ENCODE assay signal across 16 mouse cellular contexts in the genomic region with DNA sequence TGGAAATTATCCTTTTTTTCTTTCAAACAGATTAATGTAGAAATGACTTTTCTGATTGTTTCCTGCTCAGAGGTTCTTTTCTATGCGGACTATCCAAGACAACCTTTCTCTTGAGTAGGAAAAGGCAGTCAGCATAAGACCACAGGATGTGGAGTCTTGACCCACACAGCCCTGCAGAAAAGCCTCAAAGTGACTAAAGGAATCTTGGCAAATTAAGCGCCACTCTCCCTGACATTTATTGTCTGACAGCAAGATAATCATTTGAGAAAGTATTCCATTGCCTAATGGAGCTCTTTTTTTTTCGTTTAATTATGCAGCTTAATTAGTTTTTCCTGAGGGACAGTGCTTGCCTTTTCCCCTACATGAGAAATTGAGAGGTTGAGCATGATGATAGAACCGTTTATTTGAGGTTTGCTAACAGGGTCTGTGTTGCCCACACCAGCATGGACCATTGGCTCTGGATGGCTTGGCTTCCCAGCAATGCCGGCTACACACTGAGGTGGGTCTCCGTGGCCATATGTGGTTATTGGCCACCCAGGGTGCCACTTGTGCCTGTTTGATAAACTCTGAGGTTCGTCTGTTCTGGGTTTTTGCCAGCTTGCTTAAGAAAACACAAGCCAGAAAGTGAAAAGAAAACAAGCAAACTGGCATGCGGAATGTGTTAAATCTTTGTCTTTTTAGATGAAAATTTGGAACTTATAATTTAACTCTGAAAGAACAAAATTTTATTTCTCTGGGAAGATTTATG. TPM values are rescaled to one million over a fixed set of nuclear protein-coding genes. Genes with fewer than 3 reads are reported as not detected.
DNase-seq lines count a peak whose midpoint lies in the region; ATAC-seq and TF ChIP-seq lines count a peak whose summit lies in the region.
"Had no signal": no experiment of that assay in that cellular context is flagged by ENCODE, and none has a peak within 500 bp of the region (broad histone marks: within the 10 kb centered on the region; RNA-seq: fewer than 3 reads in every experiment).

No protein-coding gene starts in this region.

- DNase-seq in cerebellum, postnatal 14 days, result peak; percentile 26 to 50
- no peak for DNase-seq in cerebellum, adult 18-20 months
- peak; percentile 64 for DNase-seq in liver, adult 2 months (ENCODE audit: extremely low read depth, low read depth, low spot score)
- peak; percentile 12 for DNase-seq in limb, embryonic 14.5 days (ENCODE audit: low spot score)
- no peak for DNase-seq in frontal cortex, postnatal 25 days (ENCODE audit: low spot score in 2 of 2)
- no peak for DNase-seq in layer of hippocampus, adult 18-20 months (ENCODE audit: low spot score in 2 of 2)
- DNase-seq: B cell, adult 2 months; gastrocnemius, postnatal 14 days; layer of hippocampus, postnatal 36 days; lung, postnatal 36 days had no signal

- H3K9me3 ChIP-seq in liver, embryonic 12.5 days (replicated peaks), result no peaks in the 10 kb centered on the region
- H3K9me3 ChIP-seq in limb, embryonic 14.5 days (ENCODE audit: control insufficient read depth, low read length), result no peaks in the 10 kb centered on the region
- H3K9me3 ChIP-seq: heart, embryonic 12.5 days; kidney, embryonic 15.5 days had no signal

- no peak overlapping the region for H3K4me3 ChIP-seq in liver, adult 2 months (ENCODE audit: insufficient read depth, low read depth, low read length)
- H3K4me3 ChIP-seq in liver, embryonic 12.5 days, result no peak overlapping the region
- peak overlapping the region; percentile 36 for H3K4me3 ChIP-seq in brown adipose tissue, adult 24 weeks (ENCODE audit: insufficient read depth, low read depth, low read length)
- no peak overlapping the region for H3K4me3 ChIP-seq in limb, embryonic 14.5 days (replicated peaks; ENCODE audit: low read length)
- H3K4me3 ChIP-seq: heart, embryonic 12.5 days; kidney, embryonic 15.5 days had no signal

- TF ChIP-seq CTCF in liver, adult 2 months (IDR thresholded peaks at IDR 0.05; ENCODE audit: low read depth, low read length), result no peak

- ATAC-seq in liver, embryonic 12.5 days, result no peak
- no peak for ATAC-seq in limb, embryonic 14.5 days (ENCODE audit: low FRiP score, low read depth)
- ATAC-seq: activated CD4-positive, CD25-positive, alpha-beta regulatory T cell, adult 4 months had no signal

- peaks cover 6% of the 10 kb centered on the region; the same call in 1 of the 2 replicates for H3K79me2 ChIP-seq in liver, adult 2 months (ENCODE audit: control insufficient read depth, insufficient read depth, low read length)

- H3K4me1 ChIP-seq in liver, adult 2 months (ENCODE audit: control insufficient read depth, insufficient read depth, low read length), result peaks cover 2% of the 10 kb centered on the region
- H3K4me1 ChIP-seq in liver, embryonic 12.5 days, result 0 out of 2 replicates have a peak, but pooled peaks cover 3% of the 10 kb centered on the region
- H3K4me1 ChIP-seq in brown adipose tissue, adult 24 weeks (ENCODE audit: control insufficient read depth, insufficient read depth, insufficient read length, low read length), result 0 out of 2 replicates have a peak, but pooled peaks cover 2% of the 10 kb centered on the region
- peaks cover 8% of the 10 kb centered on the region; the same call in 1 of the 2 replicates for H3K4me1 ChIP-seq in limb, embryonic 14.5 days (ENCODE audit: control insufficient read depth, insufficient read depth, low read length)

- no peak overlapping the region for H3K4me2 ChIP-seq in liver, embryonic 12.5 days
- no peak overlapping the region for H3K4me2 ChIP-seq in limb, embryonic 14.5 days (replicated peaks; ENCODE audit: low read depth, low read length, severe bottlenecking)
- H3K4me2 ChIP-seq: heart, embryonic 12.5 days; kidney, embryonic 15.5 days; liver, embryonic 11.5 days had no signal

- H3K27ac ChIP-seq in liver, adult 2 months (replicated peaks; ENCODE audit: insufficient read depth, low read depth, low read length), result no peak overlapping the region
- no peak overlapping the region for H3K27ac ChIP-seq in liver, embryonic 12.5 days
- no peak overlapping the region for H3K27ac ChIP-seq in brown adipose tissue, adult 24 weeks (replicated peaks; ENCODE audit: low read depth, low read length)
- no peak overlapping the region for H3K27ac ChIP-seq in limb, embryonic 14.5 days (replicated peaks; ENCODE audit: low read depth, low read length)
- H3K27ac ChIP-seq: kidney, embryonic 15.5 days had no signal

- no peaks in the 10 kb centered on the region for H3K36me3 ChIP-seq in liver, adult 2 months (ENCODE audit: control insufficient read depth, insufficient read depth, low read length)
- H3K36me3 ChIP-seq in liver, embryonic 12.5 days, result no peaks in the 10 kb centered on the region
- no peaks in the 10 kb centered on the region for H3K36me3 ChIP-seq in limb, embryonic 14.5 days (ENCODE audit: control insufficient read depth, insufficient read depth, low read length)
- H3K36me3 ChIP-seq: heart, embryonic 12.5 days; kidney, embryonic 15.5 days had no signal

- no peak overlapping the region for H3K9ac ChIP-seq in liver, adult 2 months (ENCODE audit: low read depth, low read length)
- H3K9ac ChIP-seq in liver, embryonic 12.5 days, result no peak overlapping the region
- no peak overlapping the region for H3K9ac ChIP-seq in limb, embryonic 14.5 days (ENCODE audit: low read depth, low read length, severe bottlenecking)
- H3K9ac ChIP-seq: heart, embryonic 12.5 days; kidney, embryonic 15.5 days had no signal

- H3K27me3 ChIP-seq in liver, adult 2 months (ENCODE audit: control insufficient read depth, insufficient read depth, low read length), result no peaks in the 10 kb centered on the region
- H3K27me3 ChIP-seq in liver, embryonic 12.5 days (replicated peaks), result no peaks in the 10 kb centered on the region
- no peaks in the 10 kb centered on the region for H3K27me3 ChIP-seq in limb, embryonic 14.5 days (ENCODE audit: control insufficient read depth, insufficient read depth, low read length)
- H3K27me3 ChIP-seq: heart, embryonic 12.5 days; kidney, embryonic 15.5 days had no signal

- WGBS in liver, adult 2 months, result 36% methylated on average over 8 of the region's 8 CpGs
- WGBS in liver, embryonic 12.5 days (ENCODE audit: insufficient replicate concordance), result 52% methylated on average over 8 of the region's 8 CpGs
- WGBS in limb, embryonic 14.5 days, result 28% methylated on average over 8 of the region's 8 CpGs

- TF ChIP-seq POLR2A in liver, adult 2 months (IDR thresholded peaks at IDR 0.05; ENCODE audit: extremely low read depth, insufficient read depth, low read length), result no peak
- no peak for TF ChIP-seq POLR2A in limb, embryonic 14.5 days (IDR thresholded peaks at IDR 0.05; ENCODE audit: borderline replicate concordance, extremely low read depth, insufficient read depth, insufficient read length)

RNA-seq across cellular contexts. Expression of gene Plcl2, which starts 56.3 kb away (rescaled TPM):
- total RNA-seq in liver, adult 2 months (2014; rRNA removed), result 11.8 and 12.4 TPM in 2 replicates
- 3.6 and 4.2 TPM in 2 replicates for polyA plus RNA-seq in liver, adult 2 months (2012; rRNA removed)
- polyA plus RNA-seq in liver, embryonic 12.5 days (2016; fragmentation: Nextera tagmentation; extraction: Ambion mirVana), result 2.4 and 3.1 TPM in 2 replicates
- polyA plus RNA-seq in brown adipose tissue, adult 24 weeks (2012; ENCODE audit: insufficient read depth, insufficient read length, missing spikeins), result 1.4 and 1.5 TPM in 2 replicates
- 5.8 and 6.7 TPM in 2 replicates for polyA plus RNA-seq in limb, embryonic 14.5 days (2012; rRNA removed)
- 4.9 and 5.2 TPM in 2 replicates for polyA plus RNA-seq in limb, embryonic 14.5 days (2014; fragmentation: Nextera tagmentation; extraction: Ambion mirVana)
- 10 to 100 TPM; 57.7 to 59.3 TPM for total RNA-seq in layer of hippocampus, adult 18-20 months (2021)

Comparison
In these comparisons a context has a peak if more than half of its experiments do, and no peak if none do; other contexts are left out.
1. DNase-seq: peak in cerebellum, postnatal 14 days (2 of 2), liver, adult 2 months (single experiment) and limb, embryonic 14.5 days (single experiment); none in cerebellum, adult 18-20 months (0 of 2), frontal cortex, postnatal 25 days (0 of 2) and layer of hippocampus, adult 18-20 months (0 of 2).